Comparison of ENCODE assay signal across 8 mouse cellular contexts in the genomic region with DNA sequence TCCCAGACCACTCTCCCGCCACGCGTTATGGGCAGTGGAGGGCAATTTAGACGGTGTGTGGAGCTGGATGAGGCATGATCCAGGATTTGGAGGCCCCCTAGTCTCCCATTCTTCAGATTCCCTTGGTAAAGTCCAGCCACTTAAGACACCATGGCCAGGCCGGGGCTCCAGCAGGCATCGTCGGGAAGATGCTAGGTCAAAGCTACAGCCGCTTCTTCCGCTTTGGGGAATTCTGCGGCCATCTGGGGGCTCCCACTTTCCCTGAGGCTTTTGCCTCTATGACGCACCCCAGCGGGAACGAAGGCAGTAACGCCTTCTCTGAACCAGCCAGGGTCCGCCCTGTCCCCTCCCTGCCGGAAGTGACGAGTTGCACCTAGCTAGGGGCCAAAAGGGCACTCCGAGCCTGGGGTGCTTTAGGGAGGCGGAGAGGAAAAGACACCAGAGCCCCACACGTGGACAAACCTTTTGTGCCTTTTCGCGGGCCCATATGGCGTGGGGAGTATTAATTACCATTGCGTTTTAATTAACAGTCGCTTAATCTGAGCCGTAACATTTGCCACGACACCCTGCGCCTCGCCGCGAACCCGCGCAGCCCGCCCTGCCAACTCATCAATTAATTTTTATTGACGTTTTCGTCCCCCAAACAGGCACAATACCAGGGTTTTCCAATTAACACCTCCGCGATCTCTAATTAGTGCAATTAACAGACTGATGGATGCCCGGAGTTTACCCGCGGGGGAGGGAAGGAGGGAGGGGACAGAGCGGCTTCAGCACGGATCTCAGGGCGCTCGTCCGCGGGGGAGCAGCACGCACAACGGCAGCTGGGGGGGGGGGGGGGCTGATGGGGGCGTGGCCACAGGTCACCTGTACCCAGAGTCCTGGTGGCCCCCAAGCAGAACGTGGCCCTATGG. TPM values are rescaled to one million over a fixed set of nuclear protein-coding genes. Genes with fewer than 3 reads are reported as not detected.
DNase-seq lines count a peak whose midpoint lies in the region; ATAC-seq lines count a peak whose summit lies in the region.

No protein-coding gene starts in this region.

- peaks cover 64% of the 10 kb centered on the region for H3K27me3 ChIP-seq in hindbrain, embryonic 14.5 days (ENCODE audit: control insufficient read depth, insufficient read depth, low read length)
- H3K27me3 ChIP-seq in limb, embryonic 15.5 days: no peaks in the 10 kb centered on the region
- no peaks in the 10 kb centered on the region for H3K27me3 ChIP-seq in midbrain, embryonic 14.5 days (ENCODE audit: control insufficient read depth, insufficient read depth, low read length)

- peak overlapping the region; percentile 18 for H3K4me3 ChIP-seq in hindbrain, embryonic 14.5 days (replicated peaks; ENCODE audit: low read length)
- peak overlapping the region; percentile 31 for H3K4me3 ChIP-seq in limb, embryonic 15.5 days
- peak overlapping the region; percentile 22 for H3K4me3 ChIP-seq in midbrain, embryonic 14.5 days (replicated peaks; ENCODE audit: low read depth, low read length)

- H3K9ac ChIP-seq in hindbrain, embryonic 14.5 days: peak overlapping the region; percentile 26; the same call in 1 of the 2 replicates
- H3K9ac ChIP-seq in limb, embryonic 15.5 days: no peak overlapping the region
- H3K9ac ChIP-seq in midbrain, embryonic 14.5 days (replicated peaks; ENCODE audit: low read length): peak overlapping the region; percentile 23; the same call in 1 of the 2 replicates

- H3K4me1 ChIP-seq in hindbrain, embryonic 14.5 days (replicated peaks; ENCODE audit: control insufficient read depth, insufficient read depth, low read length): peaks cover 20% of the 10 kb centered on the region; the same call in 1 of the 2 replicates
- peaks cover 58% of the 10 kb centered on the region for H3K4me1 ChIP-seq in limb, embryonic 15.5 days
- peaks cover 37% of the 10 kb centered on the region for H3K4me1 ChIP-seq in midbrain, embryonic 14.5 days (ENCODE audit: control insufficient read depth, insufficient read depth, low read length)

- H3K36me3 ChIP-seq in hindbrain, embryonic 14.5 days (replicated peaks; ENCODE audit: control insufficient read depth, insufficient read depth): no peaks in the 10 kb centered on the region
- peaks cover 5% of the 10 kb centered on the region; the same call in 1 of the 2 replicates for H3K36me3 ChIP-seq in limb, embryonic 15.5 days
- no peaks in the 10 kb centered on the region for H3K36me3 ChIP-seq in midbrain, embryonic 14.5 days (ENCODE audit: control insufficient read depth, insufficient read depth, low read length)

- ATAC-seq in activated CD4-positive, CD25-positive, alpha-beta regulatory T cell, adult 4 months: peak; percentile 89
- no peak for ATAC-seq in hindbrain, embryonic 14.5 days (ENCODE audit: low FRiP score)
- ATAC-seq in limb, embryonic 15.5 days (ENCODE audit: insufficient number of reproducible peaks, low FRiP score, low TSS enrichment, low read depth): no peak
- peak; percentile 24; the same call in 1 of the 2 replicates for ATAC-seq in midbrain, embryonic 14.5 days (ENCODE audit: low FRiP score, low TSS enrichment)

- peak; percentile 63 to 72 for DNase-seq in cerebellum, adult 18-20 months
- peak; percentile 83 for DNase-seq in gastrocnemius, adult 18-20 months (ENCODE audit: low spot score)
- no peak for DNase-seq in hindbrain, embryonic 14.5 days (ENCODE audit: low spot score)
- no peak for DNase-seq in midbrain, embryonic 14.5 days
- DNase-seq in thymus, postnatal 0 days (ENCODE audit: low spot score): peak; percentile 71
- DNase-seq in MN1 (ENCODE audit: low spot score): no peak

- no peaks in the 10 kb centered on the region for H3K9me3 ChIP-seq in hindbrain, embryonic 14.5 days (ENCODE audit: control insufficient read depth, low read length)
- H3K9me3 ChIP-seq in limb, embryonic 15.5 days: no peaks in the 10 kb centered on the region
- H3K9me3 ChIP-seq in midbrain, embryonic 14.5 days (ENCODE audit: control insufficient read depth, low read length): no peaks in the 10 kb centered on the region

- peak overlapping the region; percentile 49 for H3K4me2 ChIP-seq in hindbrain, embryonic 14.5 days (replicated peaks)
- H3K4me2 ChIP-seq in limb, embryonic 15.5 days: peak overlapping the region; percentile 49
- H3K4me2 ChIP-seq in midbrain, embryonic 14.5 days (ENCODE audit: low read length): peak overlapping the region; percentile 52

- H3K27ac ChIP-seq in hindbrain, embryonic 14.5 days: no peak overlapping the region
- no peak overlapping the region for H3K27ac ChIP-seq in limb, embryonic 15.5 days
- H3K27ac ChIP-seq in midbrain, embryonic 14.5 days (replicated peaks; ENCODE audit: low read depth, low read length): no peak overlapping the region

- 9% methylated on average over 51 of the region's 51 CpGs for WGBS in hindbrain, embryonic 14.5 days
- 14% methylated on average over 48 of the region's 51 CpGs for WGBS in limb, embryonic 15.5 days
- 15% methylated on average over 49 of the region's 51 CpGs for WGBS in midbrain, embryonic 14.5 days

RNA-seq across cellular contexts. Expression of gene Foxp4, which starts 15.1 kb away (rescaled TPM):
- polyA plus RNA-seq in activated CD4-positive, CD25-positive, alpha-beta regulatory T cell, adult 4 months (2017; shearing (Covaris generic)): 1 to 10 TPM; 3.8 to 4.6 TPM
- 1 to 10 TPM; 7.5 TPM for total RNA-seq in gastrocnemius, adult 18-20 months (2021)
- polyA plus RNA-seq in hindbrain, embryonic 14.5 days (2014; fragmentation: Nextera tagmentation; extraction: Ambion mirVana): 34.3 and 35.1 TPM in 2 replicates
- 18.2 and 22.4 TPM in 2 replicates for polyA plus RNA-seq in limb, embryonic 15.5 days (2015; fragmentation: Nextera tagmentation; extraction: Ambion mirVana)
- polyA plus RNA-seq in midbrain, embryonic 14.5 days (2014; fragmentation: Nextera tagmentation; extraction: Ambion mirVana): 40.6 and 40.9 TPM in 2 replicates
- polyA plus RNA-seq in thymus, postnatal 0 days (2015; fragmentation: Nextera tagmentation; extraction: Ambion mirVana): 18.0 TPM in 2 replicates

Comparison
In these comparisons a context has a peak if more than half of its experiments do, and no peak if none do; other contexts are left out.
1. ATAC-seq: peak in activated CD4-positive, CD25-positive, alpha-beta regulatory T cell, adult 4 months (single experiment) and midbrain, embryonic 14.5 days (single experiment); none in hindbrain, embryonic 14.5 days (single experiment) and limb, embryonic 15.5 days (single experiment).
2. DNase-seq: peak in cerebellum, adult 18-20 months (2 of 2), gastrocnemius, adult 18-20 months (single experiment) and thymus, postnatal 0 days (single experiment); none in hindbrain, embryonic 14.5 days (single experiment), midbrain, embryonic 14.5 days (single experiment) and MN1 (single experiment).
3. Peak in every context shown above with its lines, with median percentiles within 50 percentile points of each other: H3K4me2 ChIP-seq and H3K4me3 ChIP-seq.